Mouse (Mus musculus): ENCODE results near the gene Bcl2l12. TPM values are rescaled to one million over a fixed set of nuclear protein-coding genes. Genes with fewer than 3 reads are reported as not detected.

The Bcl2l12 gene
- total RNA-seq, 2 experiments from 2014 or later, result 4.4 to 4.7 TPM

GRCm38 (mm10) chr7:44996672-44997071 lies 1.8 kb downstream of the Bcl2l12 start:
- no peak for DNase-seq
- intact Hi-C loops (cut with DNase I), result no loop called here

GRCm38 (mm10) chr7:44986879-44987718 lies 11.4 kb downstream of the Bcl2l12 start:
- DNase-seq, result no peak
- intact Hi-C loops (cut with DNase I), result no loop called here

- intact Hi-C loops (cut with DNase I), result no loop called here
These were observed 12.2 kb downstream of the Bcl2l12 start, which contains the start of gene Prmt1 for GRCm38 (mm10) chr7:44986192-44986878. Gene Prmt1 (minus strand): TSS chr7:44986568.

GRCm38 (mm10) chr7:44985595-44986191 lies 12.8 kb downstream of the Bcl2l12 start:
- peak; percentile 87 for DNase-seq
- intact Hi-C loops (cut with DNase I), result no loop called here

More at GRCm38 (mm10) chr7:44986192-44986878, 12.2 kb downstream of the Bcl2l12 start, which contains the start of gene Prmt1:
- DNase-seq, result peak; percentile 98

- no peak for DNase-seq
- intact Hi-C loops (cut with DNase I), result no loop called here
These were observed 13.7 kb downstream of the Bcl2l12 start for GRCm38 (mm10) chr7:44984833-44985164.

- intact Hi-C loops (cut with DNase I), result no loop called here
These were observed 14.3 kb downstream of the Bcl2l12 start for GRCm38 (mm10) chr7:44983944-44984832.

GRCm38 (mm10) chr7:44983085-44983484 lies 15.4 kb downstream of the Bcl2l12 start:
- intact Hi-C loops (cut with DNase I), result no loop called here
- peak; percentile 86 for DNase-seq

More at GRCm38 (mm10) chr7:44983944-44984832, 14.3 kb downstream of the Bcl2l12 start:
- DNase-seq, result no peak

GRCm38 (mm10) chr7:44981539-44981938 lies 17.0 kb downstream of the Bcl2l12 start:
- no peak for DNase-seq
- intact Hi-C loops (cut with DNase I), result no loop called here

- intact Hi-C loops (cut with DNase I), result no loop called here
- DNase-seq, result no peak
These were observed 20.2 kb downstream of the Bcl2l12 start for GRCm38 (mm10) chr7:44978300-44978699.

- no peak for DNase-seq
- intact Hi-C loops (cut with DNase I), result no loop called here
These were observed 23.4 kb downstream of the Bcl2l12 start for GRCm38 (mm10) chr7:44975117-44975419.

GRCm38 (mm10) chr7:44974383-44975116 lies 24.0 kb downstream of the Bcl2l12 start, which contains the start of gene Cpt1c:
Gene Cpt1c (minus strand): TSS chr7:44974851.
- intact Hi-C loops (cut with DNase I), result no loop called here

GRCm38 (mm10) chr7:44973415-44974130 lies 24.9 kb downstream of the Bcl2l12 start:
- DNase-seq, result no peak
- intact Hi-C loops (cut with DNase I), result no loop called here

More at GRCm38 (mm10) chr7:44974383-44975116, 24.0 kb downstream of the Bcl2l12 start, which contains the start of gene Cpt1c:
- peak; percentile 90 for DNase-seq

- intact Hi-C loops (cut with DNase I), result no loop called here
- no peak for DNase-seq
These were observed 27.4 kb downstream of the Bcl2l12 start for GRCm38 (mm10) chr7:44971142-44971541.

- DNase-seq, result peak; percentile 93
- intact Hi-C loops (cut with DNase I), result no loop called here
These were observed 28.3 kb downstream of the Bcl2l12 start for GRCm38 (mm10) chr7:44970231-44970691.

- intact Hi-C loops (cut with DNase I), result loop anchor here (5.0 kb wide), 1 partner anchor 39 kb away; the partner anchor contains the start of gene Ap2a1
- no peak for DNase-seq
These were observed 31.9 kb downstream of the Bcl2l12 start for GRCm38 (mm10) chr7:44966638-44967037.

- no peak for DNase-seq
These were observed 32.5 kb downstream of the Bcl2l12 start for GRCm38 (mm10) chr7:44965975-44966374.

GRCm38 (mm10) chr7:44964990-44965389 lies 33.5 kb downstream of the Bcl2l12 start:
- DNase-seq, result no peak
- intact Hi-C loops (cut with DNase I), result loop anchor here (5.0 kb wide), 1 partner anchor 38 kb away; the partner anchor contains the start of gene Ap2a1

More at GRCm38 (mm10) chr7:44965975-44966374, 32.5 kb downstream of the Bcl2l12 start:
- intact Hi-C loops (cut with DNase I), result loop anchor here (5.0 kb wide), 1 partner anchor 39 kb away; the partner anchor contains the start of gene Ap2a1

GRCm38 (mm10) chr7:44962831-44963230 lies 35.7 kb downstream of the Bcl2l12 start:
- intact Hi-C loops (cut with DNase I), result no loop called here
- no peak for DNase-seq

GRCm38 (mm10) chr7:44962337-44962736 lies 36.2 kb downstream of the Bcl2l12 start:
- intact Hi-C loops (cut with DNase I), result no loop called here
- DNase-seq, result no peak
